Mouse (Mus musculus) limb, embryonic 11.5 days (tissue): ENCODE data around the gene Hmx1. TPM values are rescaled to one million over a fixed set of nuclear protein-coding genes. Genes with fewer than 3 reads are reported as not detected.

ENCODE experiments used
- ATAC-seq: fragments of 200-750 bp; cut with Nextera tagmentation; 2 replicates; pipeline ENCODE4 v1.8.0; 2017; ENCODE audit warnings: low read depth; ENCODE audit not compliant: insufficient number of reproducible peaks, low FRiP score, low TSS enrichment
- DNase-seq: peaks from one replicate; pipeline ENCODE4 v3.0.0-alpha.2; 2015; ENCODE audit warnings: low spot score
- H3K27ac ChIP-seq: fragments of 300-500 bp; sonication (generic); replicated peaks from 2 replicates; pipeline ENCODE4 v1.5.1; 2014; ENCODE audit warnings: low read depth, mild to moderate bottlenecking, low read length
- H3K27me3 ChIP-seq: fragments of 300-500 bp; sonication (generic); 2 replicates; pipeline ENCODE4 v1.6.1; 2014; ENCODE audit warnings: mild to moderate bottlenecking, low read length, mixed read lengths; ENCODE audit not compliant: control insufficient read depth, insufficient read depth
- H3K36me3 ChIP-seq: fragments of 300-500 bp; sonication (generic); 2 replicates; pipeline ENCODE4 v1.6.1; 2014; ENCODE audit warnings: mild to moderate bottlenecking, low read length, moderate library complexity, mixed read lengths; ENCODE audit not compliant: control insufficient read depth, insufficient read depth
- H3K4me1 ChIP-seq: fragments of 300-500 bp; sonication (generic); 2 replicates; pipeline ENCODE4 v1.6.1; 2014; ENCODE audit warnings: low read length, mixed read lengths; ENCODE audit not compliant: control insufficient read depth, insufficient read depth
- H3K4me2 ChIP-seq: fragments of 300-500 bp; sonication (generic); 2 replicates; pipeline ENCODE4 v1.6.1; 2014; ENCODE audit warnings: low read depth, mild to moderate bottlenecking, moderate library complexity; ENCODE audit not compliant: severe bottlenecking
- H3K4me3 ChIP-seq: fragments of 300-500 bp; sonication (generic); 2 replicates; pipeline ENCODE4 v1.5.1; 2014; ENCODE audit warnings: low read depth, low read length
- H3K9ac ChIP-seq: fragments of 300-500 bp; sonication (generic); 2 replicates; pipeline ENCODE4 v1.6.1; 2014; ENCODE audit warnings: mild to moderate bottlenecking, low read length
- H3K9me3 ChIP-seq: fragments of 300-500 bp; sonication (generic); 2 replicates; pipeline ENCODE4 v1.6.1; 2016; ENCODE audit warnings: low read length; ENCODE audit not compliant: control insufficient read depth
- WGBS: fragments of 180-500 bp; shearing (Covaris S2); extraction: QIAGEN DNeasy Blood & Tissue Kit; methylation state at CpG from one replicate; pipeline ENCODE4 v1.1.7; 2014; 5-methylcytosine and 5-hydroxymethylcytosine counted together
- polyA plus RNA-seq: library from polyadenylated mRNA; unstranded; fragments of >200 nt; fragmentation: Nextera tagmentation; extraction: Ambion mirVana; gene quantifications from 2 replicates; pipeline ENCODE4 v1.2.1, GENCODE M21; 2014

The Hmx1 gene
- polyA plus RNA-seq, 1 experiment from 2014 or later = 0.28 TPM

GRCm38 (mm10) chr5:35407411-35407930 is 18.6 kb downstream of the Hmx1 start:
- DNase-seq = no peak
- peaks cover 35% of the 10 kb centered on the region for H3K27me3 ChIP-seq
- no peaks in the 10 kb centered on the region for H3K36me3 ChIP-seq
- no peak overlapping the region for H3K4me2 ChIP-seq
- 0 out of 2 replicates have a peak, but pooled peaks cover 2% of the 10 kb centered on the region for H3K4me1 ChIP-seq
- H3K9ac ChIP-seq = no peak overlapping the region
- no peaks in the 10 kb centered on the region for H3K9me3 ChIP-seq
- whole genome bisulfite sequencing = 51% methylated on average over 9 of the region's 9 CpGs
- ATAC-seq = no peak
- no peak overlapping the region for H3K4me3 ChIP-seq
- H3K27ac ChIP-seq = no peak overlapping the region

GRCm38 (mm10) chr5:35411028-35411427 is 22.1 kb downstream of the Hmx1 start:
- Histone ChIP-seq H3K4me1 (peaks cover 7% of the 10 kb centered on the region), H3K4me2 (no peak overlapping the region), H3K4me3 (no peak overlapping the region), H3K9me3 (no peaks in the 10 kb centered on the region), H3K27me3 (peaks cover 6% of the 10 kb centered on the region; the same call in 1 of the 2 replicates), H3K27ac (no peak overlapping the region), H3K36me3 (no peaks in the 10 kb centered on the region), H3K9ac (no peak overlapping the region)
- 54% methylated on average over 10 of the region's 10 CpGs for WGBS
- no peak for ATAC-seq
- DNase-seq = no peak

- Histone ChIP-seq H3K4me2 (no peak overlapping the region), H3K9me3 (no peaks in the 10 kb centered on the region), H3K27ac (no peak overlapping the region), H3K4me3 (no peak overlapping the region), H3K9ac (no peak overlapping the region), H3K4me1 (peaks cover 5% of the 10 kb centered on the region), H3K36me3 (no peaks in the 10 kb centered on the region), H3K27me3 (peaks cover 2% of the 10 kb centered on the region; the same call in 1 of the 2 replicates)
- ATAC-seq (no peak), DNase-seq (no peak)
- 20% methylated on average over 12 of the region's 12 CpGs for WGBS
Observed at GRCm38 (mm10) chr5:35412833-35413232, 23.9 kb downstream of the Hmx1 start.

GRCm38 (mm10) chr5:35417707-35418106 is 28.8 kb downstream of the Hmx1 start:
- DNase-seq = no peak
- H3K27me3 ChIP-seq = no peaks in the 10 kb centered on the region
- no peak for ATAC-seq

GRCm38 (mm10) chr5:35421622-35422021 is 32.7 kb downstream of the Hmx1 start:
- no peaks in the 10 kb centered on the region for H3K36me3 ChIP-seq
- DNase-seq (no peak), ATAC-seq (no peak)
- no peaks in the 10 kb centered on the region for H3K9me3 ChIP-seq
- no peak overlapping the region for H3K27ac ChIP-seq
- H3K4me2 ChIP-seq = no peak overlapping the region
- no peaks in the 10 kb centered on the region for H3K4me1 ChIP-seq
- no peaks in the 10 kb centered on the region for H3K27me3 ChIP-seq
- H3K9ac ChIP-seq = no peak overlapping the region
- no peak overlapping the region for H3K4me3 ChIP-seq
- 78% methylated on average over 4 of the region's 4 CpGs for WGBS

More at GRCm38 (mm10) chr5:35417707-35418106, 28.8 kb downstream of the Hmx1 start:
- no peak overlapping the region for H3K27ac ChIP-seq
- WGBS = 45% methylated on average over 7 of the region's 7 CpGs
- H3K4me3 ChIP-seq = no peak overlapping the region
- no peak overlapping the region for H3K4me2 ChIP-seq
- H3K4me1 ChIP-seq = peaks cover 5% of the 10 kb centered on the region
- H3K9me3 ChIP-seq = no peaks in the 10 kb centered on the region
- H3K9ac ChIP-seq = no peak overlapping the region
- no peaks in the 10 kb centered on the region for H3K36me3 ChIP-seq

GRCm38 (mm10) chr5:35425218-35425617 is 36.3 kb downstream of the Hmx1 start:
- H3K27me3 ChIP-seq = 0 out of 2 replicates have a peak, but pooled peaks cover 3% of the 10 kb centered on the region
- no peak overlapping the region for H3K4me3 ChIP-seq
- H3K9me3 ChIP-seq = no peaks in the 10 kb centered on the region
- no peaks in the 10 kb centered on the region for H3K4me1 ChIP-seq
- H3K27ac ChIP-seq = no peak overlapping the region
- 37% methylated on average over 11 of the region's 11 CpGs for WGBS
- H3K4me2 ChIP-seq = no peak overlapping the region
- no peak for ATAC-seq
- DNase-seq = no peak
- no peak overlapping the region for H3K9ac ChIP-seq
- no peaks in the 10 kb centered on the region for H3K36me3 ChIP-seq

GRCm38 (mm10) chr5:35427901-35428300 is 39.0 kb downstream of the Hmx1 start:
- H3K4me2 ChIP-seq = no peak overlapping the region
- 0 out of 2 replicates have a peak, but pooled peaks cover 3% of the 10 kb centered on the region for H3K4me1 ChIP-seq
- H3K9me3 ChIP-seq = no peaks in the 10 kb centered on the region
- ATAC-seq (no peak), DNase-seq (no peak)
- no peaks in the 10 kb centered on the region for H3K36me3 ChIP-seq
- 73% methylated on average over 6 of the region's 6 CpGs for WGBS
- H3K27ac ChIP-seq = no peak overlapping the region
- H3K4me3 ChIP-seq = no peak overlapping the region
- no peak overlapping the region for H3K9ac ChIP-seq
- 0 out of 2 replicates have a peak, but pooled peaks cover 3% of the 10 kb centered on the region for H3K27me3 ChIP-seq

GRCm38 (mm10) chr5:35428421-35428820 is 39.5 kb downstream of the Hmx1 start:
- H3K27me3 ChIP-seq = 0 out of 2 replicates have a peak, but pooled peaks cover 3% of the 10 kb centered on the region
- no peak overlapping the region for H3K27ac ChIP-seq
- H3K36me3 ChIP-seq = no peaks in the 10 kb centered on the region
- H3K4me1 ChIP-seq = 0 out of 2 replicates have a peak, but pooled peaks cover 3% of the 10 kb centered on the region
- WGBS = 87% methylated on average over 6 of the region's 6 CpGs
- ATAC-seq (no peak), DNase-seq (no peak)
- no peak overlapping the region for H3K9ac ChIP-seq
- no peak overlapping the region for H3K4me2 ChIP-seq
- H3K4me3 ChIP-seq = no peak overlapping the region
- no peaks in the 10 kb centered on the region for H3K9me3 ChIP-seq

GRCm38 (mm10) chr5:35432098-35432497 is 43.2 kb downstream of the Hmx1 start:
- H3K36me3 ChIP-seq = no peaks in the 10 kb centered on the region
- H3K9me3 ChIP-seq = no peaks in the 10 kb centered on the region
- no peak overlapping the region for H3K4me2 ChIP-seq
- H3K27me3 ChIP-seq = 0 out of 2 replicates have a peak, but pooled peaks cover 3% of the 10 kb centered on the region
- DNase-seq = no peak
- H3K27ac ChIP-seq = no peak overlapping the region
- 0 out of 2 replicates have a peak, but pooled peaks cover 3% of the 10 kb centered on the region for H3K4me1 ChIP-seq
- no peak for ATAC-seq
- H3K4me3 ChIP-seq = no peak overlapping the region
- 60% methylated on average over 6 of the region's 6 CpGs for WGBS
- H3K9ac ChIP-seq = no peak overlapping the region
